In genomic region chr4:47427606-47428005, GRCm38 (mm10) we compare ENCODE assay signal across 25 mouse cellular contexts.
"Had no signal": no experiment of that assay in that cellular context is flagged by ENCODE, and none has a peak within 500 bp of the region (broad histone marks: within the 10 kb centered on the region; RNA-seq: fewer than 3 reads in every experiment).

No protein-coding gene starts in this region.

- ATAC-seq: hindbrain, embryonic 16.5 days; intestine, embryonic 16.5 days had no signal

- H3K4me1 ChIP-seq: heart, embryonic 15.5 days; limb, embryonic 15.5 days had no signal

- H3K9me3 ChIP-seq: heart, embryonic 15.5 days; hindbrain, embryonic 13.5 days; kidney, embryonic 15.5 days; limb, embryonic 13.5 days; limb, embryonic 15.5 days; liver, embryonic 13.5 days had no signal

- H3K4me3 ChIP-seq: heart, embryonic 13.5 days; heart, embryonic 15.5 days; hindbrain, embryonic 13.5 days; kidney, embryonic 15.5 days; limb, embryonic 13.5 days; limb, embryonic 15.5 days; liver, embryonic 13.5 days had no signal

- H3K36me3 ChIP-seq: heart, embryonic 13.5 days; heart, embryonic 15.5 days; hindbrain, embryonic 13.5 days; kidney, embryonic 15.5 days; limb, embryonic 13.5 days; limb, embryonic 15.5 days; liver, embryonic 13.5 days had no signal

- H3K27me3 ChIP-seq: heart, embryonic 13.5 days; heart, embryonic 15.5 days; limb, embryonic 15.5 days; liver, embryonic 13.5 days had no signal

- H3K4me2 ChIP-seq: heart, embryonic 11.5 days; heart, embryonic 13.5 days; heart, embryonic 15.5 days; hindbrain, embryonic 13.5 days; kidney, embryonic 15.5 days; limb, embryonic 13.5 days; limb, embryonic 15.5 days; liver, embryonic 11.5 days; liver, embryonic 13.5 days had no signal

- DNase-seq: gastrocnemius, postnatal 14 days; gastrocnemius, postnatal 36 days; heart, adult 18-20 months; heart, postnatal 14 days; heart, postnatal 36 days; kidney, adult 11 months; kidney, adult 2 months; kidney, adult 9 months; kidney, postnatal 14 days; kidney, postnatal 36 days; layer of hippocampus, adult 9-11 months; layer of hippocampus, postnatal 36 days; left cerebral cortex, postnatal 4 days; liver, embryonic 13.5 days had no signal

- H3K9ac ChIP-seq: heart, embryonic 13.5 days; heart, embryonic 15.5 days; hindbrain, embryonic 13.5 days; kidney, embryonic 15.5 days; limb, embryonic 13.5 days; limb, embryonic 15.5 days; liver, embryonic 13.5 days had no signal

- H3K27ac ChIP-seq: heart, embryonic 13.5 days; heart, embryonic 15.5 days; hindbrain, embryonic 13.5 days; kidney, embryonic 15.5 days; kidney, postnatal 0 days; limb, embryonic 13.5 days; limb, embryonic 15.5 days; liver, embryonic 13.5 days had no signal
